18 mouse cellular contexts compared by ENCODE assay signal in the genomic region with DNA sequence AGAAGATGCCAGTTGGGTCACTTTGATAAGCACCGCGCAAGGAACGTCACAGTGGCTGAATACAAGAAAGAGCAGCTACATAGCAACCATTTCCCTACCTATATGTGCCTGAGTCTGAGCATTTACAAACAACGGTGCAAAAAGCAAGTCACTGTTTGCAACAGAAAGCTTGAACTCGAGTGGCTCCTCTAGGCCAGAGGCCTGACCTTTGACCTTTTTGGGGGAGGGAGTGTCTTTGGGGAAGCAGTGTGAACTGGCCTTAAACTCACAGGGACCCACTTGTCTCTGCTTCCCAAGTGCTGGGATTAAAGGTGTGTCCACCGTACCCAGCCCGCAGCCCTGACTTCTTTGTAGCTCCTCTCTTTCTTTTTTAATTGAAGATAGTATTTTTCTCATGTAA. TPM values are rescaled to one million over a fixed set of nuclear protein-coding genes. Genes with fewer than 3 reads are reported as not detected.
DNase-seq lines count a peak whose midpoint lies in the region; ATAC-seq lines count a peak whose summit lies in the region.
"Had no signal": no experiment of that assay in that cellular context is flagged by ENCODE, and none has a peak within 500 bp of the region (broad histone marks: within the 10 kb centered on the region; RNA-seq: fewer than 3 reads in every experiment).

No protein-coding gene starts in this region.

- H3K9ac ChIP-seq in hindbrain, embryonic 14.5 days: no peak overlapping the region
- H3K9ac ChIP-seq in midbrain, embryonic 16.5 days (ENCODE audit: low read depth, low read length): no peak overlapping the region
- H3K9ac ChIP-seq: heart, embryonic 13.5 days; kidney, embryonic 15.5 days; midbrain, embryonic 12.5 days; neural tube, embryonic 13.5 days had no signal

- H3K27ac ChIP-seq in hindbrain, embryonic 14.5 days: no peak overlapping the region
- no peak overlapping the region for H3K27ac ChIP-seq in midbrain, embryonic 16.5 days (ENCODE audit: low read length)
- H3K27ac ChIP-seq: heart, embryonic 13.5 days; hindbrain, postnatal 0 days; kidney, embryonic 15.5 days; macrophage; midbrain, embryonic 12.5 days; neural tube, embryonic 13.5 days had no signal

- H3K4me2 ChIP-seq in hindbrain, embryonic 14.5 days (replicated peaks): no peak overlapping the region
- H3K4me2 ChIP-seq in midbrain, embryonic 16.5 days (ENCODE audit: low read length): no peak overlapping the region
- H3K4me2 ChIP-seq: heart, embryonic 13.5 days; kidney, embryonic 15.5 days; midbrain, embryonic 12.5 days; neural tube, embryonic 13.5 days had no signal

- H3K4me1 ChIP-seq in hindbrain, embryonic 14.5 days (replicated peaks; ENCODE audit: control insufficient read depth, insufficient read depth, low read length): no peaks in the 10 kb centered on the region
- no peaks in the 10 kb centered on the region for H3K4me1 ChIP-seq in midbrain, embryonic 16.5 days (ENCODE audit: control insufficient read depth, insufficient read depth, low read length)
- H3K4me1 ChIP-seq: midbrain, embryonic 12.5 days; neural tube, embryonic 13.5 days had no signal

- ATAC-seq in hindbrain, embryonic 14.5 days (ENCODE audit: low FRiP score): no peak
- no peak for ATAC-seq in midbrain, embryonic 16.5 days
- ATAC-seq: forebrain, embryonic 14.5 days; hindbrain, postnatal 0 days had no signal

- H3K27me3 ChIP-seq in hindbrain, embryonic 14.5 days (ENCODE audit: control insufficient read depth, insufficient read depth, low read length): no peaks in the 10 kb centered on the region
- H3K27me3 ChIP-seq in midbrain, embryonic 16.5 days (ENCODE audit: control insufficient read depth, insufficient read depth, low read depth, low read length): no peaks in the 10 kb centered on the region
- H3K27me3 ChIP-seq: heart, embryonic 13.5 days; midbrain, embryonic 12.5 days; neural tube, embryonic 13.5 days had no signal

- H3K4me3 ChIP-seq in hindbrain, embryonic 14.5 days (replicated peaks; ENCODE audit: low read length): no peak overlapping the region
- no peak overlapping the region for H3K4me3 ChIP-seq in midbrain, embryonic 16.5 days (ENCODE audit: low read depth, low read length)
- H3K4me3 ChIP-seq: heart, embryonic 13.5 days; kidney, embryonic 15.5 days; midbrain, embryonic 12.5 days; neural tube, embryonic 13.5 days had no signal

- no peaks in the 10 kb centered on the region for H3K36me3 ChIP-seq in hindbrain, embryonic 14.5 days (replicated peaks; ENCODE audit: control insufficient read depth, insufficient read depth)
- no peaks in the 10 kb centered on the region for H3K36me3 ChIP-seq in midbrain, embryonic 16.5 days (ENCODE audit: control insufficient read depth, insufficient read depth, low read length)
- H3K36me3 ChIP-seq: heart, embryonic 13.5 days; kidney, embryonic 15.5 days; midbrain, embryonic 12.5 days; neural tube, embryonic 13.5 days had no signal

- 76% methylated on average over 7 of the region's 7 CpGs for WGBS in hindbrain, embryonic 14.5 days
- 71% methylated on average over 7 of the region's 7 CpGs for WGBS in midbrain, embryonic 16.5 days

- peak; percentile 23 for DNase-seq in kidney, adult 11 months
- no peak for DNase-seq in kidney, postnatal 10 days
- peak; percentile 51 to 69 for DNase-seq in lung, adult 18-20 months
- no peak for DNase-seq in lung, postnatal 14 days
- DNase-seq in lung, postnatal 25 days (ENCODE audit: low spot score): peak; percentile 35
- no peak for DNase-seq in hindbrain, embryonic 14.5 days (ENCODE audit: low spot score)
- DNase-seq: cerebellum, adult 8-10 months; gastrocnemius, postnatal 14 days; layer of hippocampus, postnatal 36 days; thymus, postnatal 14 days had no signal

- no peaks in the 10 kb centered on the region for H3K9me3 ChIP-seq in hindbrain, embryonic 14.5 days (ENCODE audit: control insufficient read depth, low read length)
- H3K9me3 ChIP-seq in midbrain, embryonic 16.5 days (replicated peaks; ENCODE audit: control insufficient read depth, low read length, poor library complexity, severe bottlenecking): no peaks in the 10 kb centered on the region
- H3K9me3 ChIP-seq: heart, embryonic 13.5 days; kidney, embryonic 15.5 days; midbrain, embryonic 12.5 days; neural tube, embryonic 13.5 days had no signal

RNA-seq across cellular contexts. Expression of a gene that starts 16.1 kb away (rescaled TPM):
- polyA plus RNA-seq in hindbrain, embryonic 14.5 days (2014; fragmentation: Nextera tagmentation; extraction: Ambion mirVana): 0.23 and 0.29 TPM in 2 replicates
- polyA plus RNA-seq in midbrain, embryonic 16.5 days (2015; fragmentation: Nextera tagmentation; extraction: Ambion mirVana): 0.58 and 0.62 TPM in 2 replicates

Comparison
In these comparisons a context has a peak if more than half of its experiments do, and no peak if none do; other contexts are left out.
1. DNase-seq: peak in kidney, adult 11 months (single experiment), lung, adult 18-20 months (2 of 2) and lung, postnatal 25 days (single experiment); none in kidney, postnatal 10 days (single experiment), lung, postnatal 14 days (single experiment) and hindbrain, embryonic 14.5 days (single experiment).